ENCODE assay signal across 8 mouse cellular contexts in the genomic region with DNA sequence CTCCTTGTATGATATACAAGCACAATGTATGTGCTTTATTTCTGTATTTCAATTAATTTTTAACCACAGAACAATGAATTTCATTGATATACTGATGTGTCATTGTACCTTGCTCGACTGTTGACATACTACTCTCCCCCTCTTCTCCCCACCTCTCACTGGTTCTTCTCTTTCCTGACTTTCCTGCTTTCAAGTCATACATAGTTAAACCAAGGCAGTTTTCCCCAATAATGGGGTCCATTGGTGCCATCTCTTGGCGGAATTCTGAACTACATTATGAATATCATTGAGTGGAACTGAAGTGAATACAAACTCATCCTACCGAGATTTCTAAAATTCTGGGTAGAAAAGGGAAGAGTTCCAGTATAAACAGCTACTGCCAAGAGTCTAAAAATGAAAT. TPM values are rescaled to one million over a fixed set of nuclear protein-coding genes. Genes with fewer than 3 reads are reported as not detected.
DNase-seq lines count a peak whose midpoint lies in the region; ATAC-seq and TF ChIP-seq lines count a peak whose summit lies in the region.

No protein-coding gene starts in this region.

- WGBS in stomach, postnatal 0 days = 11% methylated on average over 3 of the region's 3 CpGs

- no peak for ATAC-seq in stomach, postnatal 0 days (ENCODE audit: low FRiP score, low TSS enrichment)

- H3K4me3 ChIP-seq in E14TG2a.4 (replicated peaks; ENCODE audit: low read length) = no peak overlapping the region
- no peak overlapping the region for H3K4me3 ChIP-seq in stomach, postnatal 0 days (ENCODE audit: low read depth, low read length)

- peaks cover 16% of the 10 kb centered on the region; the same call in 1 of the 2 replicates for H3K4me1 ChIP-seq in E14TG2a.4 (replicated peaks; ENCODE audit: low read depth, low read length)
- H3K4me1 ChIP-seq in stomach, postnatal 0 days (replicated peaks; ENCODE audit: control insufficient read depth, insufficient read depth) = no peaks in the 10 kb centered on the region

- no peak overlapping the region for H3K4me2 ChIP-seq in stomach, postnatal 0 days (replicated peaks; ENCODE audit: low read depth)

- no peak overlapping the region for H3K27ac ChIP-seq in stomach, postnatal 0 days (replicated peaks)

- no peaks in the 10 kb centered on the region for H3K27me3 ChIP-seq in E14TG2a.4 (ENCODE audit: insufficient read depth, low read length)
- no peaks in the 10 kb centered on the region for H3K27me3 ChIP-seq in stomach, postnatal 0 days (ENCODE audit: control insufficient read depth, insufficient read depth, low read length)

- peak; percentile 4 to 7 for DNase-seq in kidney, adult 8-10 months
- no peak for DNase-seq in kidney, adult 18-20 months
- DNase-seq in 416B (ENCODE audit: low read depth) = peak; percentile 40
- peak; percentile 66 for DNase-seq in embryo, embryonic 11 days
- peak; percentile 14 for DNase-seq in layer of hippocampus, adult 9-11 months
- no peak for DNase-seq in stomach, postnatal 0 days (ENCODE audit: low spot score)
- DNase-seq in gastrocnemius, adult 8-10 months (ENCODE audit: low spot score in 2 of 2) = no peak

- TF ChIP-seq EP300 in stomach, postnatal 0 days (optimal IDR thresholded peaks at IDR 0.05) = no peak

- no peak overlapping the region for H3K9ac ChIP-seq in stomach, postnatal 0 days (ENCODE audit: low read length)

- 0 out of 2 replicates have a peak, but pooled peaks have one; percentile 9 for TF ChIP-seq CTCF in E14TG2a.4 (conservative IDR thresholded peaks at IDR 0.05; ENCODE audit: low read length)
- TF ChIP-seq CTCF in stomach, postnatal 0 days (IDR thresholded peaks at IDR 0.05; ENCODE audit: low read depth) = peak; percentile 67

- H3K36me3 ChIP-seq in E14TG2a.4 (ENCODE audit: insufficient read depth, low read length) = no peaks in the 10 kb centered on the region; the same call in 1 of the 2 replicates
- no peaks in the 10 kb centered on the region for H3K36me3 ChIP-seq in stomach, postnatal 0 days (ENCODE audit: control insufficient read depth, insufficient read depth, low read length)

- H3K9me3 ChIP-seq in E14TG2a.4 (ENCODE audit: low read length) = no peaks in the 10 kb centered on the region
- no peaks in the 10 kb centered on the region for H3K9me3 ChIP-seq in stomach, postnatal 0 days (ENCODE audit: control insufficient read depth, low read length)

RNA-seq across cellular contexts. Expression of a gene that starts 30.0 kb away (rescaled TPM):
- 24.2 and 27.0 TPM in 2 replicates for polyA plus RNA-seq in stomach, postnatal 0 days (2015; fragmentation: Nextera tagmentation; extraction: Ambion mirVana)
- total RNA-seq in gastrocnemius, adult 8-10 months (2022) = 1 to 10 TPM in 1 of 4 experiments, under 1 TPM in 2, not detected in 1; 0.29 to 1.9 (median 0.82) TPM

Comparison
In these comparisons a context has a peak if more than half of its experiments do, and no peak if none do; other contexts are left out.
1. DNase-seq: peak in kidney, adult 8-10 months (2 of 2), 416B (single experiment), embryo, embryonic 11 days (single experiment) and layer of hippocampus, adult 9-11 months (single experiment); none in kidney, adult 18-20 months (single experiment), stomach, postnatal 0 days (single experiment) and gastrocnemius, adult 8-10 months (0 of 2).